Mouse (Mus musculus): ENCODE measurements around the gene Etv6. TPM values are rescaled to one million over a fixed set of nuclear protein-coding genes. Genes with fewer than 3 reads are reported as not detected.

Etv6 gene
- polyA plus RNA-seq, 1 experiment: 1.1 TPM

GRCm38 (mm10) chr6:134259913-134260312 is 224.4 kb downstream of the Etv6 start:
- peaks cover 4% of the 10 kb centered on the region for H3K9me3 ChIP-seq (ENCODE audit: control insufficient read depth, low read length)
- no peak for TF ChIP-seq TAL1 (IDR thresholded peaks at IDR 0.05; ENCODE audit: low read length)
- no peak for TF ChIP-seq GATA1 (IDR thresholded peaks at IDR 0.05; ENCODE audit: low read length)
- H3K4me1 ChIP-seq (ENCODE audit: control insufficient read depth): no peaks in the 10 kb centered on the region
- H3K36me3 ChIP-seq (ENCODE audit: control insufficient read depth): peaks cover 4% of the 10 kb centered on the region
- H3K4me3 ChIP-seq (replicated peaks): no peak overlapping the region
- H3K27me3 ChIP-seq (ENCODE audit: control insufficient read depth): no peaks in the 10 kb centered on the region

GRCm38 (mm10) chr6:134261904-134262303 is 226.4 kb downstream of the Etv6 start:
- peaks cover 6% of the 10 kb centered on the region for H3K9me3 ChIP-seq (ENCODE audit: control insufficient read depth, low read length)
- no peaks in the 10 kb centered on the region for H3K27me3 ChIP-seq (ENCODE audit: control insufficient read depth)
- TF ChIP-seq TAL1 (IDR thresholded peaks at IDR 0.05; ENCODE audit: low read length): no peak
- no peak for TF ChIP-seq GATA1 (IDR thresholded peaks at IDR 0.05; ENCODE audit: low read length)
- H3K36me3 ChIP-seq (ENCODE audit: control insufficient read depth): peaks cover 6% of the 10 kb centered on the region
- no peak overlapping the region for H3K4me3 ChIP-seq (replicated peaks)
- H3K4me1 ChIP-seq (ENCODE audit: control insufficient read depth): no peaks in the 10 kb centered on the region

- TF ChIP-seq TAL1 (IDR thresholded peaks at IDR 0.05; ENCODE audit: low read length): no peak
- no peak for TF ChIP-seq GATA1 (IDR thresholded peaks at IDR 0.05; ENCODE audit: low read length)
- peaks cover 6% of the 10 kb centered on the region for H3K9me3 ChIP-seq (ENCODE audit: control insufficient read depth, low read length)
- no peaks in the 10 kb centered on the region for H3K27me3 ChIP-seq (ENCODE audit: control insufficient read depth)
- peaks cover 6% of the 10 kb centered on the region for H3K36me3 ChIP-seq (ENCODE audit: control insufficient read depth)
- no peak overlapping the region for H3K4me3 ChIP-seq (replicated peaks)
- no peaks in the 10 kb centered on the region for H3K4me1 ChIP-seq (ENCODE audit: control insufficient read depth)
Measured at GRCm38 (mm10) chr6:134262383-134262782, 226.9 kb downstream of the Etv6 start.

DNA sequence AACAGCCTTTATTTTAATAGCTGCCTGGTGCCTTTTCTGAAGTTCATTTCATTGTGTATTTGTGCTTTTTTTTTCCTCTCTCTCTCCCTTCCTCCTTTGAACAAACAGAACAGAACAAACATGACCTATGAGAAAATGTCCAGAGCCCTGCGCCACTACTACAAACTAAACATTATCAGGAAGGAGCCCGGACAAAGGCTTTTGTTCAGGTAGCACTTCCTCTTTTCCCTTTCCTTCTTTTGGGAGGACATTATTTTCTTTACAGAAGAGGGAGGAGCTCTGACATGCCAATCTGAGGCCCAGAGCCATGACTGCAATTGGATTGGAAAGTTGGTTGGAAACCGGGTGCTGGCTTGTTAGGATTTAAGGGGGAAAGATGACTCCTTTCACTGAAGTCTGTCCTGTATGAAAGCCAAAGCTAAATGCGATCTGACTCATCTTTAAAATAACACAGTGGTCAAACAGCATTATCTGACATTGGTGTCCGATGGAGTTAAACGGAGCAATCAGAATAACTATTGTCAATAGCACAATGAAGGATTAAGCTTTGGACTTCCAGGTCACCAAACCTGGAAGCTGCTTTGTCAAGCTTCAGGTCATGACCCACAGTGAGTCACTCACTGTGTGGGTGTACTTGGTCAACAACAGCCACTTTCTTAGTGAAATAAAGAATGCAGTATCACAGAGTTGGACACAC is 227.6 kb downstream of the Etv6 start:
- TF ChIP-seq GATA1 (IDR thresholded peaks at IDR 0.05; ENCODE audit: low read length) (no peak), TAL1 (IDR thresholded peaks at IDR 0.05; ENCODE audit: low read length) (no peak)
- Histone ChIP-seq H3K4me3 (replicated peaks) (no peak overlapping the region), H3K4me1 (ENCODE audit: control insufficient read depth) (no peaks in the 10 kb centered on the region), H3K36me3 (ENCODE audit: control insufficient read depth) (peaks cover 6% of the 10 kb centered on the region), H3K9me3 (ENCODE audit: control insufficient read depth, low read length) (peaks cover 6% of the 10 kb centered on the region), H3K27me3 (ENCODE audit: control insufficient read depth) (no peaks in the 10 kb centered on the region)

GRCm38 (mm10) chr6:134273884-134274283 is 238.4 kb downstream of the Etv6 start:
- Histone ChIP-seq H3K36me3 (ENCODE audit: control insufficient read depth) (no peaks in the 10 kb centered on the region), H3K27me3 (ENCODE audit: control insufficient read depth) (no peaks in the 10 kb centered on the region), H3K4me3 (replicated peaks) (no peak overlapping the region), H3K4me1 (ENCODE audit: control insufficient read depth) (no peaks in the 10 kb centered on the region), H3K9me3 (ENCODE audit: control insufficient read depth, low read length) (no peaks in the 10 kb centered on the region)
- no peak for TF ChIP-seq TAL1 (IDR thresholded peaks at IDR 0.05; ENCODE audit: low read length)
- TF ChIP-seq GATA1 (IDR thresholded peaks at IDR 0.05; ENCODE audit: low read length): no peak

GRCm38 (mm10) chr6:134276954-134277353 is 241.5 kb downstream of the Etv6 start:
- H3K36me3 ChIP-seq (ENCODE audit: control insufficient read depth): no peaks in the 10 kb centered on the region
- no peaks in the 10 kb centered on the region for H3K4me1 ChIP-seq (ENCODE audit: control insufficient read depth)
- H3K27me3 ChIP-seq (ENCODE audit: control insufficient read depth): no peaks in the 10 kb centered on the region
- no peaks in the 10 kb centered on the region for H3K9me3 ChIP-seq (ENCODE audit: control insufficient read depth, low read length)
- H3K4me3 ChIP-seq (replicated peaks): no peak overlapping the region
- TF ChIP-seq GATA1 (IDR thresholded peaks at IDR 0.05; ENCODE audit: low read length): no peak
- TF ChIP-seq TAL1 (IDR thresholded peaks at IDR 0.05; ENCODE audit: low read length): no peak

GRCm38 (mm10) chr6:134282095-134282494 is 246.6 kb downstream of the Etv6 start:
- Histone ChIP-seq H3K27me3 (ENCODE audit: control insufficient read depth) (no peaks in the 10 kb centered on the region), H3K36me3 (ENCODE audit: control insufficient read depth) (no peaks in the 10 kb centered on the region), H3K4me3 (replicated peaks) (no peak overlapping the region), H3K9me3 (ENCODE audit: control insufficient read depth, low read length) (no peaks in the 10 kb centered on the region), H3K4me1 (ENCODE audit: control insufficient read depth) (no peaks in the 10 kb centered on the region)
- no peak for TF ChIP-seq TAL1 (IDR thresholded peaks at IDR 0.05; ENCODE audit: low read length)
- no peak for TF ChIP-seq GATA1 (IDR thresholded peaks at IDR 0.05; ENCODE audit: low read length)

- Histone ChIP-seq H3K4me1 (ENCODE audit: control insufficient read depth) (no peaks in the 10 kb centered on the region), H3K36me3 (ENCODE audit: control insufficient read depth) (no peaks in the 10 kb centered on the region), H3K27me3 (ENCODE audit: control insufficient read depth) (no peaks in the 10 kb centered on the region), H3K4me3 (replicated peaks) (no peak overlapping the region), H3K9me3 (ENCODE audit: control insufficient read depth, low read length) (no peaks in the 10 kb centered on the region)
- TF ChIP-seq GATA1 (IDR thresholded peaks at IDR 0.05; ENCODE audit: low read length): no peak
- TF ChIP-seq TAL1 (IDR thresholded peaks at IDR 0.05; ENCODE audit: low read length): no peak
Measured at GRCm38 (mm10) chr6:134291823-134292222, 256.3 kb downstream of the Etv6 start.

GRCm38 (mm10) chr6:134292404-134292803 is 256.9 kb downstream of the Etv6 start:
- Histone ChIP-seq H3K4me1 (ENCODE audit: control insufficient read depth) (no peaks in the 10 kb centered on the region), H3K9me3 (ENCODE audit: control insufficient read depth, low read length) (no peaks in the 10 kb centered on the region), H3K36me3 (ENCODE audit: control insufficient read depth) (no peaks in the 10 kb centered on the region), H3K27me3 (ENCODE audit: control insufficient read depth) (no peaks in the 10 kb centered on the region), H3K4me3 (replicated peaks) (no peak overlapping the region)
- TF ChIP-seq GATA1 (IDR thresholded peaks at IDR 0.05; ENCODE audit: low read length): no peak
- no peak for TF ChIP-seq TAL1 (IDR thresholded peaks at IDR 0.05; ENCODE audit: low read length)

All from erythroblast, embryonic 14.5 days (primary cell).